ENCODE assay signal across 29 mouse cellular contexts in genomic region chr15:94090644-94091043, GRCm38 (mm10).
DNase-seq lines count a peak whose midpoint lies in the region; ATAC-seq lines count a peak whose summit lies in the region.
"Had no signal": no experiment of that assay in that cellular context is flagged by ENCODE, and none has a peak within 500 bp of the region (broad histone marks: within the 10 kb centered on the region; RNA-seq: fewer than 3 reads in every experiment).

No protein-coding gene starts in this region.

- peak; percentile 10 for DNase-seq in limb, embryonic 11.5 days (ENCODE audit: low spot score)
- no peak for DNase-seq in limb, embryonic 10.5 days (ENCODE audit: low spot score)
- DNase-seq in CD4-positive, CD25-positive, alpha-beta regulatory T cell, adult 2 months (ENCODE audit: low read depth, low spot score): peak; percentile 23
- DNase-seq in testis, postnatal 14 days (ENCODE audit: low spot score): peak; percentile 5
- no peak for DNase-seq in left cerebral cortex, adult 8-10 months (ENCODE audit: low spot score in 2 of 2)
- DNase-seq: adrenal gland, postnatal 25 days; cerebellum, adult 11-12 months; cerebellum, adult 8-10 months; cerebellum, postnatal 10 days; cerebellum, postnatal 36 days; embryo, embryonic 11 days; gastrocnemius, postnatal 10 days; gastrocnemius, postnatal 36 days; heart, adult 2 months; heart, postnatal 14 days; heart, postnatal 4 days had no signal

- 87% methylated on average over 5 of the region's 5 CpGs for WGBS in limb, embryonic 11.5 days
- 80% methylated on average over 5 of the region's 5 CpGs for WGBS in limb, embryonic 10.5 days

- no peaks in the 10 kb centered on the region for H3K27me3 ChIP-seq in limb, embryonic 11.5 days (ENCODE audit: control insufficient read depth, insufficient read depth, low read length)
- no peaks in the 10 kb centered on the region for H3K27me3 ChIP-seq in limb, embryonic 10.5 days (ENCODE audit: low read depth, poor library complexity, severe bottlenecking)
- H3K27me3 ChIP-seq: CH12.LX; embryonic facial prominence, embryonic 13.5 days; forebrain, embryonic 13.5 days; heart, embryonic 13.5 days; Patski had no signal

- H3K27ac ChIP-seq in limb, embryonic 11.5 days (replicated peaks; ENCODE audit: low read depth, low read length): no peak overlapping the region
- no peak overlapping the region for H3K27ac ChIP-seq in limb, embryonic 10.5 days
- H3K27ac ChIP-seq: embryonic facial prominence, embryonic 10.5 days; embryonic facial prominence, embryonic 13.5 days; forebrain, embryonic 13.5 days; heart, adult 2 months; heart, embryonic 10.5 days; heart, embryonic 13.5 days; hindbrain, embryonic 14.5 days; hindbrain, postnatal 0 days had no signal

- H3K4me3 ChIP-seq in limb, embryonic 11.5 days (ENCODE audit: low read depth, low read length): no peak overlapping the region
- no peak overlapping the region for H3K4me3 ChIP-seq in limb, embryonic 10.5 days
- H3K4me3 ChIP-seq: embryonic facial prominence, embryonic 10.5 days; embryonic facial prominence, embryonic 13.5 days; erythroblast, embryonic 14.5 days; forebrain, embryonic 13.5 days; heart, adult 2 months; heart, embryonic 10.5 days; heart, embryonic 13.5 days had no signal

- no peak for ATAC-seq in limb, embryonic 11.5 days (ENCODE audit: insufficient number of reproducible peaks, low FRiP score, low TSS enrichment, low read depth)
- peak; percentile 28 for ATAC-seq in CD4-positive, CD25-positive, alpha-beta regulatory T cell, adult 4 months
- ATAC-seq: forebrain, embryonic 13.5 days; forebrain, embryonic 16.5 days; hindbrain, postnatal 0 days; Patski had no signal

- H3K9ac ChIP-seq in limb, embryonic 11.5 days (ENCODE audit: low read length): no peak overlapping the region
- H3K9ac ChIP-seq: embryonic facial prominence, embryonic 13.5 days; forebrain, embryonic 13.5 days; heart, embryonic 13.5 days; hindbrain, embryonic 14.5 days had no signal

- no peaks in the 10 kb centered on the region for H3K4me1 ChIP-seq in limb, embryonic 11.5 days (ENCODE audit: control insufficient read depth, insufficient read depth, low read length)
- H3K4me1 ChIP-seq in limb, embryonic 10.5 days: peaks cover 9% of the 10 kb centered on the region
- H3K4me1 ChIP-seq: embryonic facial prominence, embryonic 10.5 days; embryonic facial prominence, embryonic 13.5 days; forebrain, embryonic 13.5 days; heart, embryonic 10.5 days; heart, embryonic 13.5 days had no signal

- no peak overlapping the region for H3K4me2 ChIP-seq in limb, embryonic 11.5 days (ENCODE audit: low read depth, severe bottlenecking)
- H3K4me2 ChIP-seq: embryonic facial prominence, embryonic 13.5 days; forebrain, embryonic 13.5 days; heart, embryonic 13.5 days; hindbrain, embryonic 14.5 days had no signal

- no peaks in the 10 kb centered on the region for H3K9me3 ChIP-seq in limb, embryonic 11.5 days (ENCODE audit: control insufficient read depth, low read length)
- H3K9me3 ChIP-seq in limb, embryonic 10.5 days (replicated peaks): no peaks in the 10 kb centered on the region
- H3K9me3 ChIP-seq: embryonic facial prominence, embryonic 10.5 days; embryonic facial prominence, embryonic 13.5 days; forebrain, embryonic 13.5 days; heart, embryonic 10.5 days; heart, embryonic 13.5 days had no signal

- H3K36me3 ChIP-seq in limb, embryonic 11.5 days (ENCODE audit: control insufficient read depth, insufficient read depth, low read length): no peaks in the 10 kb centered on the region
- no peaks in the 10 kb centered on the region for H3K36me3 ChIP-seq in limb, embryonic 10.5 days
- H3K36me3 ChIP-seq: embryonic facial prominence, embryonic 10.5 days; embryonic facial prominence, embryonic 13.5 days; G1E; heart, embryonic 10.5 days; heart, embryonic 13.5 days had no signal

Comparison
In these comparisons a context has a peak if more than half of its experiments do, and no peak if none do; other contexts are left out.
1. DNase-seq: peak in limb, embryonic 11.5 days (single experiment), CD4-positive, CD25-positive, alpha-beta regulatory T cell, adult 2 months (single experiment) and testis, postnatal 14 days (single experiment); none in limb, embryonic 10.5 days (single experiment) and left cerebral cortex, adult 8-10 months (0 of 2).